Mouse (Mus musculus): ENCODE results near the gene Tmc6. TPM values are rescaled to one million over a fixed set of nuclear protein-coding genes. Genes with fewer than 3 reads are reported as not detected.
A peak's percentile ranks its signal among the peaks of the same experiment; 100 is the strongest.

Gene Tmc6
- polyA plus RNA-seq, 1 experiment from 2014 or later, result 50.5 TPM

DNA sequence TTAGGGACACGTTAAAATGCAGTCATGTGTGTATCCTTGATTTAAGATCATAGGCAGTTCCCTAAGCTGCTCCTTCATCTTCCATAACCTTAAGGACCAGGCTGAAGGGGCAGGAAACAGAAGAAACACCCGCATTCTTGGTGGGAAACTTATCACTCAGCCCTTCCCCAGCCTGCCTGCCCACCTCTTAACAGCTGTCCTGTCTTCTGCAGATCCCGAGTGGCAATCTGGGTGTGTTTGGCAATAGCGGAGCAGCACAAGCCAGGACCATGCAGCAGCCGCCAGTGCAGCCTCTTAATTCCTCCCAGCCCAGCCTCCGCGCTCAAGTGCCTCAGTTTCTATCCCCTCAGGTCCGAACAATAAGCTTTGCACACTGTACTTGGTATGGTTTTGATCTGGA is 39.3 kb downstream of the Tmc6 start:
- 77% methylated on average over 8 of the region's 8 CpGs for WGBS
- peaks cover 80% of the 10 kb centered on the region for H3K36me3 ChIP-seq (ENCODE audit: insufficient read depth, low read length)
- H3K4me2 ChIP-seq (replicated peaks; ENCODE audit: low read depth, low read length), result no peak overlapping the region
- ATAC-seq (ENCODE audit: low FRiP score, low TSS enrichment), result no peak
- H3K4me3 ChIP-seq (ENCODE audit: low read length), result no peak overlapping the region
- H3K9me3 ChIP-seq (ENCODE audit: low read length), result no peaks in the 10 kb centered on the region
- H3K9ac ChIP-seq (replicated peaks; ENCODE audit: low read length), result no peak overlapping the region
- H3K4me1 ChIP-seq (ENCODE audit: insufficient read depth, low read length), result no peaks in the 10 kb centered on the region
- H3K27ac ChIP-seq (ENCODE audit: low read length), result no peak overlapping the region
- no peaks in the 10 kb centered on the region for H3K27me3 ChIP-seq (ENCODE audit: insufficient read depth, low read length)

DNA sequence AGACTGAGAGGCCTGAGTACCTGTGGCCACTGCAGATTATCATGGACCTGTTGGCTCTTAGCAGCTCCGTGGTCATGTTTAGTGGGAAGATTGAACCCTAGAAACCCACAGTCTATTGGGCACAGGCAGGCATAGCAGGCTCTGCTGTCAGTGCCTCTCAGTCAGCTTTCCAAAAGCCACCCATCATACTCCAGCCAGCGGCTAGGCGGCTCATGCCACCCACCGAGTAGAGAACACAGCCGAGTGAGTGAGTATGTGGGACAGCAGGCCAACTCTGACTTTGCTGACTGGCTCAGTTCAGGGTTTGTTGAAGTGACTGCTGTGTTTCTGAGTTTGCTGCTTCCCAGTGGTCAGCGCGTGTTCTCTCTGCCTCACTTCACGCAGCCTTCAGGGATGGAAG is 39.8 kb downstream of the Tmc6 start:
- peaks cover 75% of the 10 kb centered on the region for H3K36me3 ChIP-seq (ENCODE audit: insufficient read depth, low read length)
- no peak for ATAC-seq (ENCODE audit: low FRiP score, low TSS enrichment)

DNA sequence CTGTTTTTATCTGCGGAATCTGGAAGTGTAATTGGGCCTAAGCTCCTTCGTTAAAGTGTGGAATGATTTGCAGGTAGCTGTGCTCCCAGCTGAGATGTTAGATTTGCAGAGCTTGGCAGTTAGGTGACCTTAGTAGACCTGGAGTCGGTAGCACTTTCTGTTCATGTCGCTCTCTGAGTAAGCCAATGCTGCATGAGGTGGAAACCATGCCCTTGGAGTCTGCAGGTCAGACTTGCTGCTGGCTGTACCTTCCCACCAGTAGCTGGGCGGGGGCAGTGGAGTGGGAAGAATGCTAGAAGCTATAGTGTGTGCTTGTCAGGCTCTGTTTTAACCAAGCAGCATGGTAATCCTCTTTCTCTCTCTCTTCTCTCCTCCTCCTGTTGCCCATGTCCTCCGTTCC is 40.9 kb downstream of the Tmc6 start:
- Histone ChIP-seq H3K4me1 (ENCODE audit: insufficient read depth, low read length) (no peaks in the 10 kb centered on the region), H3K4me3 (ENCODE audit: low read length) (no peak overlapping the region), H3K4me2 (replicated peaks; ENCODE audit: low read depth, low read length) (no peak overlapping the region), H3K27me3 (ENCODE audit: insufficient read depth, low read length) (no peaks in the 10 kb centered on the region), H3K9me3 (ENCODE audit: low read length) (no peaks in the 10 kb centered on the region), H3K27ac (ENCODE audit: low read length) (no peak overlapping the region), H3K9ac (replicated peaks; ENCODE audit: low read length) (no peak overlapping the region), H3K36me3 (ENCODE audit: insufficient read depth, low read length) (peaks cover 69% of the 10 kb centered on the region)
- 85% methylated on average over 6 of the region's 6 CpGs for WGBS
- ATAC-seq (ENCODE audit: low FRiP score, low TSS enrichment), result no peak

More for the DNA sequence above, 39.8 kb downstream of the Tmc6 start:
- Histone ChIP-seq H3K27ac (ENCODE audit: low read length) (no peak overlapping the region), H3K9me3 (ENCODE audit: low read length) (no peaks in the 10 kb centered on the region), H3K4me3 (ENCODE audit: low read length) (no peak overlapping the region), H3K4me2 (replicated peaks; ENCODE audit: low read depth, low read length) (no peak overlapping the region), H3K9ac (replicated peaks; ENCODE audit: low read length) (no peak overlapping the region), H3K4me1 (ENCODE audit: insufficient read depth, low read length) (no peaks in the 10 kb centered on the region), H3K27me3 (ENCODE audit: insufficient read depth, low read length) (no peaks in the 10 kb centered on the region)
- 84% methylated on average over 8 of the region's 8 CpGs for WGBS

DNA sequence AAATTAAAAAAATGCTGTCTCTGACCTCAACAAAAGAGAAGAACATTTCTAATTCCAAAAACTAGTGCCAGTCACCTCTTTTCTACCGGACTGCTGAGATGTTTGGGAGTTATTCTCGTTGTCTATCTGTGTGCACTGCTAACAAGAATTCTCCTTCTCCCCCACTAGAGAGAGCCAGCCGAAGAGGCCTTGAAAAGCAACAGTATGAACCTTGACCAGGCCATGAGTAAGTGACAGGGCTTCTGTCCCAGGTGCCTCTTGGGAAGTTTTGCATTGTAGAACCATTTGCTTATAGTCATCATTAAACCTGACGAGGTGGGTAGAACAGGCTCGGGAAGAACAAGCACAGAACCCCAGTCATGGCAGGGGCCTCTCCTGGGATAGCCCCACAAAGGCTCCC is 43.9 kb downstream of the Tmc6 start:
- no peak overlapping the region for H3K27ac ChIP-seq (ENCODE audit: low read length)
- no peak overlapping the region for H3K4me2 ChIP-seq (replicated peaks; ENCODE audit: low read depth, low read length)
- H3K9me3 ChIP-seq (ENCODE audit: low read length), result no peaks in the 10 kb centered on the region
- peaks cover 52% of the 10 kb centered on the region for H3K36me3 ChIP-seq (ENCODE audit: insufficient read depth, low read length)
- no peaks in the 10 kb centered on the region for H3K27me3 ChIP-seq (ENCODE audit: insufficient read depth, low read length)
- 89% methylated on average over 5 of the region's 5 CpGs for WGBS
- H3K9ac ChIP-seq (replicated peaks; ENCODE audit: low read length), result no peak overlapping the region
- no peak for ATAC-seq (ENCODE audit: low FRiP score, low TSS enrichment)
- H3K4me3 ChIP-seq (ENCODE audit: low read length), result no peak overlapping the region
- no peaks in the 10 kb centered on the region for H3K4me1 ChIP-seq (ENCODE audit: insufficient read depth, low read length)

DNA sequence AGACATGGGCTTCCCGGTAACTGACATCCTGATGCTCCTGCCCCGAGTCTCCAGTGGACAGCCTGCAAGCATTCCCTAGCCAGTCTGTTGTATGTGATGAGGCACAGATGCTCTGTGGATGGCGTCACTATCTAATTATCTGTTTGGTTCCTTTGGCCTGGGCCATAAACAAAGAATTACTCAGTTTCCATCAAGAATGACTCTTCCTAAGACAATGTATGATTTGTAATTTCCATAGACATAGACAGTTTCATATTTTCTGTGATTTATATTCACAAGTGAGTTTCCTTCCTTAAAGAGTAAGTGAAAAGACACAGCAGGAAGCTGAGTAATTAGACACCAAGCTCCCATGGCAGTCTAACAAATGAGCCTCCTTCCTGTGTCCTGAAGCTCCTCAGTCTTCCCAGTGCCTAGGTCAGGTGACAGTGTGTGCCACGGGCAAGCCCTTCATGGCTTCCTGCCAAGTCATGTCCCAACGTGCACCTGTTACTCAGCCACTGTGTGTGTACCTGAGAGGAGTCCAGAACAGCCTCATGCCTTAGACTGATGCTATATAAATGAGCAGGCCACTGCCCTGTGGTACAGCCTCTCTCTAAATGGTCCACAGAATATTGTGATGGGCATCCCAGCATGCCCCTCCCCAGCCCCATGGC is 45.8 kb downstream of the Tmc6 start:
- WGBS, result 61% methylated on average over 5 of the region's 5 CpGs
- Histone ChIP-seq H3K27me3 (ENCODE audit: insufficient read depth, low read length) (no peaks in the 10 kb centered on the region), H3K4me3 (ENCODE audit: low read length) (no peak overlapping the region), H3K9ac (replicated peaks; ENCODE audit: low read length) (no peak overlapping the region), H3K27ac (ENCODE audit: low read length) (no peak overlapping the region), H3K4me1 (ENCODE audit: insufficient read depth, low read length) (peaks cover 4% of the 10 kb centered on the region), H3K9me3 (ENCODE audit: low read length) (no peaks in the 10 kb centered on the region), H3K4me2 (replicated peaks; ENCODE audit: low read depth, low read length) (no peak overlapping the region), H3K36me3 (ENCODE audit: insufficient read depth, low read length) (peaks cover 36% of the 10 kb centered on the region)
- ATAC-seq (ENCODE audit: low FRiP score, low TSS enrichment), result peak; percentile 35; the same call in 1 of the 2 replicates

DNA sequence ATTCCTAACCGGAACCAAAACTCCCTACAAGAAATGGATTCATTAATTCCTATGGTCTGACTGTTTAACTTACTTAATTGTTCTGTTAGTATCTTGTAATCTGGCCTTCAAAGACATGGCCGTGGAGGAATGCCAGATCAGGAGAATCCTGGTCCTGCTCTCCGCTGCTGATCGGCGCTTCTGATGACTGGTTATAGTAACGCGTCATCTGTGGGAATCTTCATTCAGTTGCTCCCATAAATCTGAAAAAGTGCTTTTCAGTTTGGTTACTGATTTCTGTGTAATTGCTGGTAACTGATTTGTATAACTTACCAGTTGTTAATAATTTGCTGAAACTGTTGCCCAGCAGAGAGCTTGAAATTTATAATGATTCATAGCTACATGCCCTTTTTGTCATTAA is 50.5 kb downstream of the Tmc6 start:
- H3K36me3 ChIP-seq (ENCODE audit: insufficient read depth, low read length), result peaks cover 10% of the 10 kb centered on the region; the same call in 1 of the 2 replicates
- no peak overlapping the region for H3K9ac ChIP-seq (replicated peaks; ENCODE audit: low read length)
- peak overlapping the region; percentile 59 for H3K27ac ChIP-seq (ENCODE audit: low read length)
- H3K9me3 ChIP-seq (ENCODE audit: low read length), result no peaks in the 10 kb centered on the region
- peaks cover 33% of the 10 kb centered on the region for H3K4me1 ChIP-seq (ENCODE audit: insufficient read depth, low read length)
- no peaks in the 10 kb centered on the region for H3K27me3 ChIP-seq (ENCODE audit: insufficient read depth, low read length)
- H3K4me2 ChIP-seq (replicated peaks; ENCODE audit: low read depth, low read length), result no peak overlapping the region
- no peak overlapping the region for H3K4me3 ChIP-seq (ENCODE audit: low read length)
- no peak for ATAC-seq (ENCODE audit: low FRiP score, low TSS enrichment)
- 76% methylated on average over 7 of the region's 7 CpGs for WGBS

DNA sequence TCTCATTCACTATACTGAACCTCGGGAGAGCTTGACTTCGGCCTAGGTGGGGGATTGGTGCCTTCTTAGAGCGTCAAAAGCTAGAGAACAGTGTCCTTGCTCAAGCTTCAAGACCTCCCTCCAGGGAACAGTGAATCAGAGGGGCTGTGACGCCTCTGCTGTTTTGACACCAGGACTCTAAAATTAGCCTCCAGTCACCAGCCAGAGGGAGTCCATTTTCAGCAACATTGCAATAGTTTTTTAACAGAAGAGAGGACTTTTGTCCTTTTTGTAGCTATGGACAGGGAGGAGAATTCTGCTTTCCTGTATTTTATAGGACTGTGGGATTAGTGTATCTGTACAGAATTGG is 51.5 kb downstream of the Tmc6 start:
- Histone ChIP-seq H3K27me3 (ENCODE audit: insufficient read depth, low read length) (no peaks in the 10 kb centered on the region), H3K36me3 (ENCODE audit: insufficient read depth, low read length) (0 out of 2 replicates have a peak, but pooled peaks cover 5% of the 10 kb centered on the region), H3K9ac (replicated peaks; ENCODE audit: low read length) (no peak overlapping the region), H3K4me1 (ENCODE audit: insufficient read depth, low read length) (peaks cover 33% of the 10 kb centered on the region), H3K4me2 (replicated peaks; ENCODE audit: low read depth, low read length) (no peak overlapping the region), H3K27ac (ENCODE audit: low read length) (peak overlapping the region; percentile 69), H3K4me3 (ENCODE audit: low read length) (no peak overlapping the region), H3K9me3 (ENCODE audit: low read length) (no peaks in the 10 kb centered on the region)
- ATAC-seq (ENCODE audit: low FRiP score, low TSS enrichment), result no peak
- WGBS, result 60% methylated on average over 4 of the region's 4 CpGs

DNA sequence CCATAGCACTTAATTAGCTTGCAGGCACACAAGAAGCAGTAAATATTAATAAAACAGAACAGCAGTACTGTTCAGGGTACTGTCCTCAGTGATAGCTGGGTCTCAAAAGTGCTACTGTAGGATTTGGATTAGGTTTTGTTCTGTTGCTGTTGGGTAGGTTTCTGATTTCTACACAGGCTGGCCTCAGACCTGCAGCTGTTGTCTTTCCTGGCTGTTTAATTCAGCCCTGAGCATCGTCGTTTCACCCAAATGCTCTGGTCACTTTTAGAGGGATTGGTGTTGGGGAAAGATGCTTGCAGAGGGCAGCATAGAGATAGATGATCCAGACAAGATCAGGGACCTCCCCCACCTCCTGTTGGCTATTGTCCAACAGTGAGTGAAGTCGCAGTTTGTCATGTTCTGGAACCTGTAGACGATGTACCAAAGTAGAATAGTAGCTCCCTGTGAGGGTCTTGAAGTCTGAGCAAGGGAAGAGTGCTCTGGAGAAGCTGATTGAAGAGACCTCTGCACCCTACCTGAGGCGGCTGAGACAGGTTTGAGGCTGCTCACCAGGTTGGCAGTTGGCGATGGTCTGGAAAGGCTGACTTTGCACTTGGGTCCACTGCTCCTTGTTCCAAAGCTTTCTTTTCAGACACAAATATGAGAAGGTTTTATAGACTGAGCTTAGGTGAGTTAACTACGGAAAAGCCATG is 52.1 kb downstream of the Tmc6 start:
- 0 out of 2 replicates have a peak overlapping the region, but pooled peaks have one; percentile 3 for H3K9ac ChIP-seq (replicated peaks; ENCODE audit: low read length)
- H3K4me1 ChIP-seq (ENCODE audit: insufficient read depth, low read length), result peaks cover 33% of the 10 kb centered on the region
- H3K36me3 ChIP-seq (ENCODE audit: insufficient read depth, low read length), result 0 out of 2 replicates have a peak, but pooled peaks cover 5% of the 10 kb centered on the region
- peak overlapping the region; percentile 69 for H3K27ac ChIP-seq (ENCODE audit: low read length)
- no peak overlapping the region for H3K4me3 ChIP-seq (ENCODE audit: low read length)
- WGBS, result 56% methylated on average over 7 of the region's 7 CpGs
- no peak for ATAC-seq (ENCODE audit: low FRiP score, low TSS enrichment)
- H3K27me3 ChIP-seq (ENCODE audit: insufficient read depth, low read length), result no peaks in the 10 kb centered on the region
- H3K9me3 ChIP-seq (ENCODE audit: low read length), result no peaks in the 10 kb centered on the region
- no peak overlapping the region for H3K4me2 ChIP-seq (replicated peaks; ENCODE audit: low read depth, low read length)

DNA sequence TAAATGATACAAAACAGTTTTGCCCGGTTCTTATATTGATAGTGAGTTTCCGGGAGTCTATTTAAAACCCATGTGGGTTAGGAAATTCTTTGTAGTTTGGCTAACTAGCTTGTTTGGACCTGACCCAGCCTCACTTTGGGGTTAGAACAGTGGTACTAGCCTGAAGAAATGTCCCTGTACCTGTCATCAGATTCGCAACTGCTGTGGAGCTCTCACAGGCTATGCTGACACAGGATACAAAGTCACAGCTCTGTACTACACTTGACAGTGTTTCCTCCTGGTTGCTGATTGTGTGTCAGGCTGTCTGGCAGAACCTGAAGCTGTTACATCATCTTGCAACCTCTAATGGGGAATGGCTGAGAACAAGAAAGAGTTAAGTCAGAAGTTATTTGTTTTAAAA is 52.7 kb downstream of the Tmc6 start:
- 59% methylated on average over 3 of the region's 3 CpGs for WGBS
- peaks cover 33% of the 10 kb centered on the region for H3K4me1 ChIP-seq (ENCODE audit: insufficient read depth, low read length)
- no peak for ATAC-seq (ENCODE audit: low FRiP score, low TSS enrichment)

DNA sequence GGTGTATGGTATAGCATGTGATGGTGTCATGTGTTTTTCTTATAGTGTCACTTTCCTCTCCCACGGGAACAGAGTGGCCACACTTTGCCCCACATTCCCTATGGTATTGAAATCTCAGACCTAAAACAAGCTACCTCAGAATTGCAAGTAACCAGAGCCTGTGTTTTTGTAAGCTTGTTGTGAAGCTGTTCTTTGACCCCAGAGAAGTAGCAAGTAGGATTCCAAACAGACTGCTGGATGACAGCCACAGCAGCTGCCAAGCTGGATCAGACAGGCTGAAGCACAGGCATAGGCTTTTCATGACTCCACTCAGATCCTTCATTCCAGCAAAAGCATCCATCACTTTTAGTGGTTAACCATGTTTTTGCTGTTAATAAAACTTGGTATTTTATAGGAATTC is 53.2 kb downstream of the Tmc6 start:
- H3K4me2 ChIP-seq (replicated peaks; ENCODE audit: low read depth, low read length), result no peak overlapping the region
- H3K4me1 ChIP-seq (ENCODE audit: insufficient read depth, low read length), result peaks cover 33% of the 10 kb centered on the region
- H3K4me3 ChIP-seq (ENCODE audit: low read length), result no peak overlapping the region
- no peaks in the 10 kb centered on the region for H3K27me3 ChIP-seq (ENCODE audit: insufficient read depth, low read length)
- WGBS, result 20% methylated on average over 1 of the region's 1 CpGs
- H3K9ac ChIP-seq (replicated peaks; ENCODE audit: low read length), result no peak overlapping the region
- H3K27ac ChIP-seq (ENCODE audit: low read length), result peak overlapping the region; percentile 19
- ATAC-seq (ENCODE audit: low FRiP score, low TSS enrichment), result 0 out of 2 replicates have a peak, but pooled peaks have one; percentile 53
- 0 out of 2 replicates have a peak, but pooled peaks cover 5% of the 10 kb centered on the region for H3K36me3 ChIP-seq (ENCODE audit: insufficient read depth, low read length)
- no peaks in the 10 kb centered on the region for H3K9me3 ChIP-seq (ENCODE audit: low read length)

More for the DNA sequence above, 52.7 kb downstream of the Tmc6 start:
- peak overlapping the region; percentile 69 for H3K27ac ChIP-seq (ENCODE audit: low read length)
- 0 out of 2 replicates have a peak overlapping the region, but pooled peaks have one; percentile 3 for H3K9ac ChIP-seq (replicated peaks; ENCODE audit: low read length)
- no peaks in the 10 kb centered on the region for H3K27me3 ChIP-seq (ENCODE audit: insufficient read depth, low read length)
- H3K4me3 ChIP-seq (ENCODE audit: low read length), result no peak overlapping the region
- H3K9me3 ChIP-seq (ENCODE audit: low read length), result no peaks in the 10 kb centered on the region
- 0 out of 2 replicates have a peak, but pooled peaks cover 5% of the 10 kb centered on the region for H3K36me3 ChIP-seq (ENCODE audit: insufficient read depth, low read length)
- no peak overlapping the region for H3K4me2 ChIP-seq (replicated peaks; ENCODE audit: low read depth, low read length)

Data from kidney, embryonic 16.5 days (tissue).